Mouse (Mus musculus): ENCODE measurements around the gene Plxnb3. TPM values are rescaled to one million over a fixed set of nuclear protein-coding genes. Genes with fewer than 3 reads are reported as not detected.
A peak's percentile ranks its signal among the peaks of the same experiment; 100 is the strongest.

Gene Plxnb3
- total RNA-seq, 2 experiments from 2014 or later: 1.6 to 1.7 TPM

GRCm38 (mm10) chrX:73774802-73775483, 18.1 kb downstream of the Plxnb3 start:
- intact Hi-C loops (cut with DNase I): no loop called here
- no peak for DNase-seq (ENCODE audit: low spot score)

GRCm38 (mm10) chrX:73782227-73782626, 25.3 kb downstream of the Plxnb3 start:
- intact Hi-C loops (cut with DNase I): no loop called here
- no peak for DNase-seq (ENCODE audit: low spot score)

GRCm38 (mm10) chrX:73785666-73786065, 28.8 kb downstream of the Plxnb3 start:
- intact Hi-C loops (cut with DNase I): loop anchor here (5.0 kb wide), 1 partner anchor 68 kb away; the partner anchor contains the start of genes Abcd1 and Bcap31
- no peak for DNase-seq (ENCODE audit: low spot score)

- peak; percentile 90 for DNase-seq (ENCODE audit: low spot score)
- intact Hi-C loops (cut with DNase I): loop anchor here (5.0 kb wide), 1 partner anchor 69 kb away; the partner anchor contains the start of genes Abcd1 and Bcap31
Measured at GRCm38 (mm10) chrX:73786364-73787224, 29.7 kb downstream of the Plxnb3 start, which contains the start of the genes Idh3g and Ssr4. Gene Idh3g, minus strand, starts transcription at chrX:73786897. Gene Ssr4, plus strand, starts transcription at chrX:73787028.

GRCm38 (mm10) chrX:73787225-73787558, 30.3 kb downstream of the Plxnb3 start:
- intact Hi-C loops (cut with DNase I): loop anchor here (5.0 kb wide), 1 partner anchor 70 kb away; the partner anchor contains the start of genes Abcd1 and Bcap31
- DNase-seq (ENCODE audit: low spot score): no peak

- intact Hi-C loops (cut with DNase I): loop anchor here (5.0 kb wide), 1 partner anchor 71 kb away; the partner anchor contains the start of genes Abcd1 and Bcap31
- DNase-seq (ENCODE audit: low spot score): no peak
Measured at GRCm38 (mm10) chrX:73788501-73788900, 31.6 kb downstream of the Plxnb3 start.

GRCm38 (mm10) chrX:73793039-73793438, 36.1 kb downstream of the Plxnb3 start:
- DNase-seq (ENCODE audit: low spot score): no peak
- intact Hi-C loops (cut with DNase I): loop anchor here (10.0 kb wide), 1 partner anchor 738 kb away; no protein-coding TSS in a partner anchor

GRCm38 (mm10) chrX:73793505-73793904, 36.6 kb downstream of the Plxnb3 start:
- DNase-seq (ENCODE audit: low spot score): no peak
- intact Hi-C loops (cut with DNase I): loop anchor here (10.0 kb wide), 1 partner anchor 739 kb away; no protein-coding TSS in a partner anchor

GRCm38 (mm10) chrX:73797511-73797910, 40.6 kb downstream of the Plxnb3 start:
- intact Hi-C loops (cut with DNase I): loop anchor here (5.0 to 10.0 kb wide), 2 partner anchors 100 to 743 kb away; partner anchors contain the start of gene L1cam
- DNase-seq (ENCODE audit: low spot score): no peak

GRCm38 (mm10) chrX:73798502-73798901, 41.6 kb downstream of the Plxnb3 start:
- intact Hi-C loops (cut with DNase I): loop anchor here (2.0 to 10.0 kb wide), 3 partner anchors 99 to 744 kb away; partner anchors contain the start of gene L1cam
- peak; percentile 34 for DNase-seq (ENCODE audit: low spot score)

- DNase-seq (ENCODE audit: low spot score): no peak
- intact Hi-C loops (cut with DNase I): no loop called here
Measured at GRCm38 (mm10) chrX:73805814-73806213, 48.9 kb downstream of the Plxnb3 start.

- DNase-seq (ENCODE audit: low spot score): no peak
- intact Hi-C loops (cut with DNase I): no loop called here
Measured at GRCm38 (mm10) chrX:73815072-73815471, 58.2 kb downstream of the Plxnb3 start.

- intact Hi-C loops (cut with DNase I): no loop called here
- DNase-seq (ENCODE audit: low spot score): no peak
Measured at GRCm38 (mm10) chrX:73816596-73817314, 59.9 kb downstream of the Plxnb3 start.

Other genes starting within 250 kb of the Plxnb3 start
- not detected for gene Dusp9, start 117.7 kb upstream of the Plxnb3 start, total RNA-seq (2021)
- 1 to 10 TPM; 5.0 to 7.6 TPM for gene Pnck, start 97.0 kb upstream of the Plxnb3 start, total RNA-seq (2021)
- gene Slc6a8, start 83.9 kb upstream of the Plxnb3 start, total RNA-seq (2021): 100 to 1,000 TPM; 123 to 125 TPM
- 10 to 100 TPM; 76.5 to 81.9 TPM for gene Bcap31, start 40.9 kb upstream of the Plxnb3 start, total RNA-seq (2021)
- gene Abcd1, start 40.5 kb upstream of the Plxnb3 start, total RNA-seq (2021): 10 to 100 TPM; 29.1 to 30.6 TPM
- gene Srpk3, start 17.3 kb downstream of the Plxnb3 start, total RNA-seq (2021): 10 to 100 TPM; 29.5 to 32.8 TPM
- gene Idh3g, start 29.8 kb downstream of the Plxnb3 start, total RNA-seq (2021): 100 to 1,000 TPM; 607 to 615 TPM
- 10 to 100 TPM; 83.8 to 87.4 TPM for gene Ssr4, start 29.9 kb downstream of the Plxnb3 start, total RNA-seq (2021)
- gene Pdzd4, start 67.9 kb downstream of the Plxnb3 start, total RNA-seq (2021): 1 to 10 TPM; 1.7 to 1.8 TPM
- not detected for gene Avpr2, start 135.0 kb downstream of the Plxnb3 start, total RNA-seq (2021)
- gene L1cam, start 139.0 kb downstream of the Plxnb3 start, total RNA-seq (2021): 1 to 10 TPM; 2.2 to 2.3 TPM
- gene Arhgap4, start 164.8 kb downstream of the Plxnb3 start, total RNA-seq (2021): 1 to 10 TPM; 1.5 to 1.8 TPM
- 10 to 100 TPM; 61.5 to 69.3 TPM for gene Naa10, start 164.9 kb downstream of the Plxnb3 start, total RNA-seq (2021)
- 1 to 10 TPM; 5.8 to 6.2 TPM for gene Renbp, start 173.8 kb downstream of the Plxnb3 start, total RNA-seq (2021)
- 10 to 100 TPM; 39.3 to 41.8 TPM for gene Hcfc1, start 209.3 kb downstream of the Plxnb3 start, total RNA-seq (2021)